Mouse (Mus musculus) cerebellum, adult 2 months (tissue): ENCODE measurements around the gene Pde3b.

ENCODE experiments used
- CTCF ChIP-seq: fragments of 200-500 bp; IDR thresholded peaks from 2 replicates; pipeline ENCODE4 v1.5.1; 2011; ENCODE audit warnings: low read depth, mild to moderate bottlenecking, control low read depth, low read length, moderate library complexity, borderline replicate concordance; ENCODE audit not compliant: insufficient read depth
- POLR2A ChIP-seq: fragments of 200-500 bp; IDR thresholded peaks from 2 replicates; pipeline ENCODE4 v1.6.1; 2011; ENCODE audit warnings: low read length, control low read depth, borderline replicate concordance; ENCODE audit not compliant: insufficient read depth

DNA sequence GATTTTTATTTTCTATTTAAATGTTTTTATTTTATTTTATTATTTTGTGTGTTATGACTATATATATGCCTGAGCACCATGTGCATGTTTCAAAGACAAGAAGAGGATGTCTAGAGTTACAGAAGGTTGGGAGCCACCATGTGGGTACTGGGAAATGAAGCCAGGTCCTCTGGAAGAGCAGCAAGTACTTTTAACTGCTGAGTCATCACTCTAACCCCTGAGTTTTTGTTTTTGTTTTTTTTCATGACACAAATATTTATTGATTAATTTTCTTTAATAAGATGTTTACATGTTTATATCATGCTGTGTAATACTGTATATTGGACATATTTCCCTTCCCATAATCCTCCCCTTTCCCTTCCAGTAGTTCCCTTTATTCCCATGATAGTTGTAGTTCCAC is 77.5 kb downstream of the Pde3b start:
- TF ChIP-seq POLR2A (no peak), CTCF (no peak)
